Mouse (Mus musculus): ENCODE results near the gene Itpa. TPM values are rescaled to one million over a fixed set of nuclear protein-coding genes. Genes with fewer than 3 reads are reported as not detected.

Itpa gene
- polyA plus RNA-seq (2012; rRNA removed): 23.8 and 25.9 TPM in 2 replicates

DNA sequence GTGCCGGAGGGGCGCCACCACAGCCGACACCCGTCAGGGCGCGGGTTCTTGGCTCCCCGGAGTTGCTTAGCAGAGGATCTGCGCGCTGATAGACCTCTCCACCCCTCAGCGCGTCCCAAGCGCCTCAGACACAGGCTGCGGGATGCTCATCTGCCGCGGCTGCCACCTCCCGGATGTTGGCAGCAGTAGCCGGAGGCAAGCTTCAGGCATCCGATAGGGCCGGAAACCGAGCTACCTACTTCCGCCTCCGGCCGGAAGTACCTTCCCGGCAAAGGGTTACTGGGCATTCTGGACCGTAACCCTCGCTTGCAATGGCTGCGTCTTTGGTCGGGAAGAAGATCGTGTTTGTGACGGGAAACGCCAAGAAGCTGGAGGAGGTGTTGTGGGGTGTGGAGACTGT, at the start of gene Itpa:
Itpa (plus strand) TSS at position 52 of the 400 bp plus-strand sequence.

DNA sequence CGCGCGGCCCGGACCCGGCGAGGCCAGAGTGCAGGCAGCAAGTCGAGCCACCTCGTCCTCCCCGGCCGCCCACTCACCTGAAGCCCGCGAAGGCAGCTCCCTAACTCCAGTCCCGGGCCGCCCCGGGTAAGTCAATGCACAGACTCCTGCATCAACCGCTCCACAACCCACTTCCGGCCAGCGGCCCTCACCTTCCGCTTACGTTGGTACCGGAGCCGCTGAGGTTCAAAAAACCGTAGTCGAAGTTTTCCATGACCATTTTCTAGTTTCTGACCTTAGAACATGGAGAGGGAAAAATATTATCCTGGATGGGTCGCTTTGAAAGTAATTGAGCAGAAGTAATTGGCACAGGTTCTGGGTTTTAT, 37.6 kb upstream of the Itpa start, which contains the start of the genes Fastkd5 and Ubox5:
Fastkd5 (minus strand) TSS at position 189 of the 365 bp plus-strand sequence.
Ubox5 (minus strand) TSS at position 200 of the 365 bp plus-strand sequence.

DNA sequence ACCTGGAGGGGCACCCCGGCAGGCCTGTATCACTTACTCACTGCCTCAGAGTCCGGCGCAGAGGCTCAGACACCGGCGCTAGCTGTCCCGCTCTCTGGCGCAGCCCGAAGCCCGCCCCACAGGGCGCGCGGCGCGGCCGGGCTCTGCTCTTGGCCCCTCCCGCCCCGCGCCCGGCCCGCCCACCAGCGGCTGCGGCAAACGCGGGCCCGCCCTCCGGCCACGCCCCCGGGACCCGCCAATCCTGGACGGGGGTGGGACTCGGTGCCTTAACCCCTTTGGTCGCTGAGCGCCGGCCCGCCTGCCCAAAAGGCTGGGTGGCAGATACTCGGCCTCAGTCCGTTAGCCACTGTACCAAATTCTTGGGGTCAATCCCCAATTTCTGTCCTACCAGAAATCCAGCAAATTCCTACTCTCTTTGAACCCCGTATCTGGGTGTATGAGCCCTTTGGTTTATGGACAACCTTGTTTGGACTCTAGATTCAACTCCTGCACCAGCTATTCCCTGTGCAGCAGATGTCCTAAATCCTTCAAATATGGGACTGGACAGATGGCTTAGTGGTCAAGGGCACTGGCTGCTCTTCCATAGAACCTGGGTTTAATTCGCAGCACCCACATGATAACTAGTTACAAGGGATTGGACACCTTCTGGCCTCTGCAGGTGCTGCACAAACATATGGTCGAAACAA, 24.6 kb upstream of the Itpa start, which contains the start of gene Lzts3:
Lzts3 (minus strand) TSS at position 120 of the 686 bp plus-strand sequence.

DNA sequence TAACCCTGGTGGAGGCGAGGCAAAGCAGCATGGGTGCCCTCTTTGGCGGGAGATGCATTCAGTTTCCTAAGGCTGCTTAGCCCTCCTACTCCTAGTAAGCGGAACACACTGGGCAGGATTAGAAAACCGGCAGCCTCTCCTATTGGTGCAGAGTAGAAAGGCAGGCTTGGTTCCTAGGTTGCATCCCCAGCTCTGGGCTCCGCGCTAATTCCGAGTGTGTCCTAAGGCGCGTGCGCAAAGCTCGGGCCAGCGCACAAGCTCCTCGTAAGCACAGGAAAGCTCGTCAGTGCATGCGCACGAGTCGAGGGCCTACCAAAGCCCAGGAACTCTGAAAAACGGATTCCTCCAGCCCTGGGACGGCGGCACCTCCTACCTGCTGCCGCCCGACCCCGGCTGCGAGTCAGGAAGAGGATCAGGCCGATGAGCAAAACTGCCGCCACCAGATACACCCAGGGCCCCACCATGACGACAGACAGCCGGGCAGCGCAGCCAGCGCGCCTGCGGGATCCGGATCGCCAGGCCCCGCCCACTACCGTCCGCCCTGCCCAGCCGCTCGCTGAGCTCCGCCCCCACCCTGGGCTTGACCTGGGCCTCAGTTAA, 3.2 kb upstream of the Itpa start, which contains the start of gene Ddrgk1:
Ddrgk1 (minus strand) TSS at position 558 of the 600 bp plus-strand sequence.

DNA sequence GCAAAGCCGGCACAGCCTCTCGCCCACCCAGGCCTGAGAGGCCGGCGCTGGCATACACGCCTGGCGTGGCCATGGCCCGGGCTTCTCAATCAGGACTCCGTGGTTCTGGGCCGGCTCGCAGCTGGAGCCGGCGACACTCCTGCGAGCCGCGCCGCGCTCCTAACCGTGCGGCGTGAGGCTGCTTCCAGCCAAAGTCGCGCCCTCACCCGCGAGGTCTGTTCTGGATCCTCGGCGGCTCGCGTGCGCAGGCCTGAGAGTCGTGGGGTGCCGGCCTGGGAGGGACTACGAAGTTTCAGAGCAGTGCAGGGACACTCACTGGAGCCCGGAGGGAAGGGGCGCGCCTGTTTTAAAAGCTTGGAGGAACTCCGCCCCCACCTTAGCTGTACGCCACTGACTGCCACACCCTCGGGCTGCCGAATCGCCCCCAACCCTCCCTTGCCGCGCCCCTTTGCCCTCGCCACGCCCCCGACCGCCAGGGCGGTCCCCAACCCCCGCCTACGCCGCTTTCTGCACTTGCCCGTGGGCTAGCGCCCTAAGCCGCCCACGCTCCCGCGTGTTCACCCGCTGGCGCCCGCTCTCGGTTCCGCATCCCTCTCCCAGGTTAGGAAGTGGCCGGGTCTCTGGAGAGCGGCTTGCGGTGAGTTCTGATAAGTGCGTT, 29.9 kb downstream of the Itpa start, which contains the start of gene Slc4a11:
Slc4a11 (minus strand) TSS at position 367 of the 658 bp plus-strand sequence.

Other genes starting within 250 kb of the Itpa start
- gene Vps16, start 243.3 kb upstream of the Itpa start, polyA plus RNA-seq (2012; rRNA removed): 40.9 and 53.4 TPM in 2 replicates
- gene Pced1a, start 242.9 kb upstream of the Itpa start, polyA plus RNA-seq (2012; rRNA removed): 19.3 and 27.3 TPM in 2 replicates
- 41.5 and 43.6 TPM in 2 replicates for gene Ptpra, start 217.3 kb upstream of the Itpa start, polyA plus RNA-seq (2012; rRNA removed)
- gene Mrps26, start 103.9 kb upstream of the Itpa start, polyA plus RNA-seq (2012; rRNA removed): 96.1 and 98.1 TPM in 2 replicates
- 0.28 TPM in 1 of 2 replicates, not detected in the other for gene Oxt, start 91.4 kb upstream of the Itpa start, polyA plus RNA-seq (2012; rRNA removed)
- not detected in 2 replicates for gene Avp, start 85.1 kb upstream of the Itpa start, polyA plus RNA-seq (2012; rRNA removed)
- gene Fastkd5, start 37.6 kb upstream of the Itpa start, polyA plus RNA-seq (2012; rRNA removed): 1.1 TPM in 2 replicates
- 5.7 TPM in 2 replicates for gene Ubox5, start 37.6 kb upstream of the Itpa start, polyA plus RNA-seq (2012; rRNA removed)
- 61.8 and 69.8 TPM in 2 replicates for gene Lzts3, start 24.8 kb upstream of the Itpa start, polyA plus RNA-seq (2012; rRNA removed)
- 73.1 and 112 TPM in 2 replicates for gene Ddrgk1, start 3.0 kb upstream of the Itpa start, polyA plus RNA-seq (2012; rRNA removed)
- 0.83 and 1.2 TPM in 2 replicates for gene Slc4a11, start 29.9 kb downstream of the Itpa start, polyA plus RNA-seq (2012; rRNA removed)
- 16.5 and 19.1 TPM in 2 replicates for gene 4930402H24Rik, start 238.8 kb downstream of the Itpa start, polyA plus RNA-seq (2012; rRNA removed)
- 7.3 TPM in 2 replicates for gene Atrn, start 238.9 kb downstream of the Itpa start, polyA plus RNA-seq (2012; rRNA removed)